Mouse (Mus musculus) stomach, embryonic 16.5 days (tissue): Measurements from ENCODE around the gene Zyx. TPM values are rescaled to one million over a fixed set of nuclear protein-coding genes. Genes with fewer than 3 reads are reported as not detected.

Experiments
- ATAC-seq: fragments of 200-750 bp; cut with Nextera tagmentation; 2 replicates; pipeline ENCODE4 v1.8.0; 2017; ENCODE audit warnings: moderate number of reproducible peaks, moderate TSS enrichment; ENCODE audit not compliant: insufficient read depth, low FRiP score
- H3K27ac ChIP-seq: fragments of 300-500 bp; sonication (generic); 2 replicates; pipeline ENCODE4 v1.5.1; 2014; ENCODE audit warnings: low read length
- H3K27me3 ChIP-seq: fragments of 300-500 bp; sonication (generic); 2 replicates; pipeline ENCODE4 v1.6.1; 2014; ENCODE audit warnings: low read length, control low read depth, mixed read lengths; ENCODE audit not compliant: control insufficient read depth, insufficient read depth
- H3K36me3 ChIP-seq: fragments of 300-500 bp; sonication (generic); 2 replicates; pipeline ENCODE4 v1.6.1; 2014; ENCODE audit warnings: low read length; ENCODE audit not compliant: control insufficient read depth, insufficient read depth
- H3K4me1 ChIP-seq: fragments of 300-500 bp; sonication (generic); 2 replicates; pipeline ENCODE4 v1.6.1; 2014; ENCODE audit warnings: low read length, control low read depth, mixed read lengths; ENCODE audit not compliant: control insufficient read depth, insufficient read depth
- H3K4me2 ChIP-seq: fragments of 300-500 bp; sonication (generic); 2 replicates; pipeline ENCODE4 v1.6.1; 2014; ENCODE audit warnings: low read depth, low read length, mixed read lengths
- H3K4me3 ChIP-seq: fragments of 300-500 bp; sonication (generic); replicated peaks from 2 replicates; pipeline ENCODE4 v1.5.1; 2014; ENCODE audit warnings: mild to moderate bottlenecking, low read length
- H3K9ac ChIP-seq: fragments of 300-500 bp; sonication (generic); 2 replicates; pipeline ENCODE4 v1.6.1; 2014; ENCODE audit warnings: low read length
- H3K9me3 ChIP-seq: fragments of 300-500 bp; sonication (generic); replicated peaks from 2 replicates; pipeline ENCODE4 v1.6.1; 2016; ENCODE audit warnings: low read length, control low read depth; ENCODE audit not compliant: control insufficient read depth
- WGBS: fragments of 180-500 bp; shearing (Covaris S2); extraction: QIAGEN DNeasy Blood & Tissue Kit; methylation state at CpG from one replicate; pipeline ENCODE4 v1.1.7; 2014; 5-methylcytosine and 5-hydroxymethylcytosine counted together
- polyA plus RNA-seq: library from polyadenylated mRNA; unstranded; fragments of >200 nt; fragmentation: Nextera tagmentation; extraction: Ambion mirVana; gene quantifications from 2 replicates; pipeline ENCODE4 v1.2.1, GENCODE M21; 2015

Gene Zyx
- polyA plus RNA-seq, 1 experiment from 2014 or later: 99.0 TPM

GRCm38 (mm10) chr6:42397041-42397657 lies 47.7 kb downstream of the Zyx start:
- Histone ChIP-seq H3K4me3 (no peak overlapping the region), H3K9me3 (no peaks in the 10 kb centered on the region), H3K9ac (no peak overlapping the region), H3K27me3 (no peaks in the 10 kb centered on the region), H3K36me3 (no peaks in the 10 kb centered on the region), H3K27ac (peak overlapping the region; percentile 89), H3K4me2 (no peak overlapping the region), H3K4me1 (peaks cover 20% of the 10 kb centered on the region)
- 52% methylated on average over 3 of the region's 3 CpGs for WGBS
- no peak for ATAC-seq

- no peak overlapping the region for H3K9ac ChIP-seq
- H3K36me3 ChIP-seq: no peaks in the 10 kb centered on the region
- no peaks in the 10 kb centered on the region for H3K9me3 ChIP-seq
- peaks cover 20% of the 10 kb centered on the region for H3K4me1 ChIP-seq
- H3K4me2 ChIP-seq: no peak overlapping the region
- no peak overlapping the region for H3K27ac ChIP-seq
- no peak for ATAC-seq
- no peak overlapping the region for H3K4me3 ChIP-seq
- 77% methylated on average over 3 of the region's 3 CpGs for WGBS
- no peaks in the 10 kb centered on the region for H3K27me3 ChIP-seq
Measured at GRCm38 (mm10) chr6:42398285-42398684, 48.9 kb downstream of the Zyx start.

GRCm38 (mm10) chr6:42398998-42399397 lies 49.6 kb downstream of the Zyx start:
- H3K27ac ChIP-seq: no peak overlapping the region
- no peak overlapping the region for H3K9ac ChIP-seq
- H3K27me3 ChIP-seq: no peaks in the 10 kb centered on the region
- WGBS: 90% methylated on average over 1 of the region's 1 CpGs
- H3K4me2 ChIP-seq: no peak overlapping the region
- ATAC-seq: no peak
- H3K4me1 ChIP-seq: peaks cover 20% of the 10 kb centered on the region
- H3K36me3 ChIP-seq: no peaks in the 10 kb centered on the region
- H3K9me3 ChIP-seq: no peaks in the 10 kb centered on the region
- H3K4me3 ChIP-seq: no peak overlapping the region

- H3K9ac ChIP-seq: no peak within 1 kb of the TSS
- H3K36me3 ChIP-seq: no peaks in the 10 kb centered on the region
- WGBS: 83% methylated on average over 1 of the region's 1 CpGs
- H3K27me3 ChIP-seq: no peaks in the 10 kb centered on the region
- no peaks in the 10 kb centered on the region for H3K9me3 ChIP-seq
- H3K27ac ChIP-seq: no peak within 1 kb of the TSS
- H3K4me3 ChIP-seq: no peak within 1 kb of the TSS
- no peak for ATAC-seq
- no peak within 1 kb of the TSS for H3K4me2 ChIP-seq
- H3K4me1 ChIP-seq: peaks cover 20% of the 10 kb centered on the region
Measured at GRCm38 (mm10) chr6:42399938-42400337, 50.5 kb downstream of the Zyx start, which contains the start of gene Tas2r143. Tas2r143 (plus strand) TSS chr6:42400238.

- H3K9ac ChIP-seq: no peak within 1 kb of the TSS
- H3K27ac ChIP-seq: no peak within 1 kb of the TSS
- H3K4me3 ChIP-seq: no peak within 1 kb of the TSS
- H3K36me3 ChIP-seq: no peaks in the 10 kb centered on the region
- no peaks in the 10 kb centered on the region for H3K9me3 ChIP-seq
- no peak for ATAC-seq
- H3K27me3 ChIP-seq: no peaks in the 10 kb centered on the region
- H3K4me2 ChIP-seq: no peak within 1 kb of the TSS
- WGBS: 76% methylated on average over 2 of the region's 2 CpGs
- H3K4me1 ChIP-seq: no peaks in the 10 kb centered on the region
Measured at GRCm38 (mm10) chr6:42405134-42405533, 55.7 kb downstream of the Zyx start, which contains the start of gene Tas2r135. Tas2r135 (plus strand) TSS chr6:42405434.

Other genes with a start within 250 kb of the Zyx start
- not detected in 2 replicates for gene Tas2r139, start 208.7 kb upstream of the Zyx start, polyA plus RNA-seq
- not detected in 2 replicates for gene Tas2r144, start 134.3 kb upstream of the Zyx start, polyA plus RNA-seq
- 22.8 and 23.8 TPM in 2 replicates for gene Gstk1, start 103.7 kb upstream of the Zyx start, polyA plus RNA-seq
- 6.3 and 8.6 TPM in 2 replicates for gene Tmem139, start 87.7 kb upstream of the Zyx start, polyA plus RNA-seq
- gene Casp2, start 84.6 kb upstream of the Zyx start, polyA plus RNA-seq: 47.2 and 58.2 TPM in 2 replicates
- 0.10 and 0.18 TPM in 2 replicates for gene Clcn1, start 62.9 kb upstream of the Zyx start, polyA plus RNA-seq
- 0.29 and 0.32 TPM in 2 replicates for gene Fam131b, start 25.0 kb upstream of the Zyx start, polyA plus RNA-seq
- 25.5 and 31.3 TPM in 2 replicates for gene Epha1, start 23.6 kb downstream of the Zyx start, polyA plus RNA-seq
- gene Tas2r143, start 50.6 kb downstream of the Zyx start, polyA plus RNA-seq: not detected in 2 replicates
- gene Tas2r135, start 55.8 kb downstream of the Zyx start, polyA plus RNA-seq: not detected in 2 replicates
- not detected in 2 replicates for gene Tas2r126, start 84.9 kb downstream of the Zyx start, polyA plus RNA-seq
- not detected in 2 replicates for gene Olfr458, start 115.6 kb downstream of the Zyx start, polyA plus RNA-seq
- gene Olfr457, start 126.7 kb downstream of the Zyx start, polyA plus RNA-seq: not detected in 2 replicates
- not detected in 2 replicates for gene Olfr456, start 137.6 kb downstream of the Zyx start, polyA plus RNA-seq
- 0.04 and 0.07 TPM in 2 replicates for gene Olfr455, start 198.0 kb downstream of the Zyx start, polyA plus RNA-seq
- gene Tcaf3, start 248.1 kb downstream of the Zyx start, polyA plus RNA-seq: not detected in 2 replicates